Mouse (Mus musculus) liver, embryonic 13.5 days (tissue): ENCODE data around the gene Sema4f. TPM values are rescaled to one million over a fixed set of nuclear protein-coding genes. Genes with fewer than 3 reads are reported as not detected.

Experiments used
- ATAC-seq: fragments of 200-750 bp; cut with Nextera tagmentation; 2 replicates; pipeline ENCODE4 v1.8.0; 2017; ENCODE audit warnings: low read depth, mild to moderate bottlenecking, moderate number of reproducible peaks, moderate library complexity
- DNase-seq: peaks from one replicate; pipeline ENCODE4 v3.0.0; 2022
- H3K27ac ChIP-seq: fragments of 300-500 bp; sonication (generic); 2 replicates; pipeline ENCODE4 v1.5.1; 2015; ENCODE audit warnings: moderate library complexity, mild to moderate bottlenecking, inconsistent platforms
- H3K27me3 ChIP-seq: fragments of 300-500 bp; sonication (generic); 2 replicates; pipeline ENCODE4 v1.6.1; 2015; ENCODE audit warnings: mild to moderate bottlenecking, inconsistent platforms
- H3K36me3 ChIP-seq: fragments of 300-500 bp; sonication (generic); 2 replicates; pipeline ENCODE4 v1.6.1; 2015; ENCODE audit warnings: mild to moderate bottlenecking, inconsistent platforms
- H3K4me1 ChIP-seq: fragments of 300-500 bp; sonication (generic); replicated peaks from 2 replicates; pipeline ENCODE4 v1.6.1; 2015; ENCODE audit warnings: inconsistent platforms
- H3K4me2 ChIP-seq: fragments of 300-500 bp; sonication (generic); 2 replicates; pipeline ENCODE4 v1.6.1; 2015; ENCODE audit warnings: inconsistent platforms, mild to moderate bottlenecking, moderate library complexity
- H3K4me3 ChIP-seq: fragments of 300-500 bp; sonication (generic); replicated peaks from 2 replicates; pipeline ENCODE4 v1.5.1; 2015; ENCODE audit warnings: mild to moderate bottlenecking, inconsistent platforms
- H3K9ac ChIP-seq: fragments of 300-500 bp; sonication (generic); 2 replicates; pipeline ENCODE4 v1.6.1; 2015; ENCODE audit warnings: mild to moderate bottlenecking, inconsistent platforms
- H3K9me3 ChIP-seq: fragments of 300-500 bp; sonication (generic); replicated peaks from 2 replicates; pipeline ENCODE4 v1.6.1; 2016; ENCODE audit warnings: inconsistent platforms
- WGBS: fragments of 180-500 bp; shearing (Covaris S2); methylation state at CpG from one replicate; pipeline ENCODE4 v1.1.7; 2015; ENCODE audit not compliant: insufficient replicate concordance; 5-methylcytosine and 5-hydroxymethylcytosine counted together
- polyA plus RNA-seq: library from polyadenylated mRNA; unstranded; fragments of >200 nt; fragmentation: Nextera tagmentation; extraction: Ambion mirVana; gene quantifications from 2 replicates; pipeline ENCODE4 v1.2.1, GENCODE M21; 2015

The Sema4f gene
- polyA plus RNA-seq, result 0.05 TPM in 1 of 2 replicates, not detected in the other

DNA sequence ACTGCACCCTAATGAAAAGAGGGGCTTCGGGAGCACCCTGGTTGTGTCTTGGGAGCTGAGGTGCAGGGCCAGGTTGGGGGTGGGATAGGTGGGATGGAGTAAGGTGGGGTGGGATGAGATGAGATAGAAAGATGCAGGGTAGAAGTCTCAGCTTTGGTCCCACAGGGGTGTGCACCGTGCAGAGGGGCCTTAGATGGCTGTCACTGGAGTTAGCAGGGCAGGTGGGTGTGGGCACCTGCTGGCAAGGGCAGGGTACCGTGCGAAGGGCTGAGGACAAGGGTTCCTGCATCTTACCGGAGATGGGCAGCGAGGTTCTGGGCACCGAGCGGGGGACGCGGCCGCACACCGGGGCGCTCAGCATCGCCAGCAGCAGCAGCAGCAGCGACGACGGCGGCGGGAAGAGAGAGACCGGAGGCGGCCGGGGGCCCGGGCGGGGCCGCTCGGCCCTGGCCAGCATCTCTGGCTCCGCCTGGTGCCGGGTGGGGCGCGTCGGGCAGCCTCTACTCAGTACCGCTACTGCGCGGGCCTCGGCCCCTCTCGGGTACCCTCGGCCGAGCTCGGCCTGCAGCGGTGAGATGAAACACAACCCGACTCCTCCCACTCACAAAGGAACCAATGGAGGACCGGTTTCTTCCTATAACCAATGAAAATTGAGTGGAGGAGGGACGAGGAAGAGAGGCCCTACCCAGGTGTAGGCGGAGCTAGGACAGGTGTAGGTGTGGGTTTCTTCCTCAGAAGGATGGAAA is at the start of gene Sema4f:
Sema4f (minus strand) TSS at position 603 of the 746 bp plus-strand sequence.
- H3K27me3 ChIP-seq, result peaks cover 43% of the 10 kb centered on the region

DNA sequence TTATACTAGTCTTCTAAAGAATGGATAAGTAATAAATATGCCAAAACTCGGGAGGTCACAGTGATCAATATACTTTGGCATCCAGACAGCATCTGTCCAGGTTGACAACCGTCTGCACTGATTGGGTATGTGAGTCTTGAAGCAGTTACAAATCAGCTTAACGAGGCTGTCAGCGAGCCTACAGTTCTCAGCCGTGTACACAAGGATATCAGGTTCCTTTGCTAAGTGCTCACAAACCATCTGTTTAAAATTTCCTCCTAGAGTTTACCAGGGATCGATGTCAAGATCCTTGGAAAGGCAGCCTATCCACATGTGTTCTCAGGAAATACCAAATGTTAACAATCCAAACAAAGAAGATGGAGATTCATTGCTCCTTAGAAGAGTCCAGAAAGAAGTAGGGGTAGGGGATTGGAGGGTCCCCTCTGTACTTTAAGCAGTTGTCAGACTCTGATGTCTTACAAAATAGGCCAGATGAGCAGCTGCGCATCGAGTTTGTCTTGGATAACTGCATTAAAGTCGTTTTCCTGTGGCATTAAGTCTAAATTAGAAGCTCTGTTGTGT is 47.9 kb upstream of the Sema4f start:
- no peaks in the 10 kb centered on the region for H3K36me3 ChIP-seq
- no peak overlapping the region for H3K9ac ChIP-seq
- H3K4me2 ChIP-seq, result no peak overlapping the region
- no peaks in the 10 kb centered on the region for H3K9me3 ChIP-seq
- no peaks in the 10 kb centered on the region for H3K4me1 ChIP-seq
- DNase-seq (no peak), ATAC-seq (no peak)
- no peak overlapping the region for H3K27ac ChIP-seq
- WGBS, result 47% methylated on average over 9 of the region's 9 CpGs
- no peak overlapping the region for H3K4me3 ChIP-seq
- H3K27me3 ChIP-seq, result 0 out of 2 replicates have a peak, but pooled peaks cover 3% of the 10 kb centered on the region

More for the DNA sequence above, at the start of gene Sema4f:
- peak within 1 kb of the TSS; percentile 63 for H3K4me2 ChIP-seq
- no peak within 1 kb of the TSS for H3K9ac ChIP-seq
- WGBS, result 4% methylated on average over 42 of the region's 44 CpGs
- ATAC-seq (peak; percentile 62), DNase-seq (no peak)
- peaks cover 7% of the 10 kb centered on the region for H3K4me1 ChIP-seq
- H3K9me3 ChIP-seq, result no peaks in the 10 kb centered on the region
- peak within 1 kb of the TSS; percentile 44 for H3K4me3 ChIP-seq
- no peaks in the 10 kb centered on the region for H3K36me3 ChIP-seq
- no peak within 1 kb of the TSS for H3K27ac ChIP-seq

- no peaks in the 10 kb centered on the region for H3K4me1 ChIP-seq
- peak; percentile 14 for DNase-seq
- H3K9me3 ChIP-seq, result no peaks in the 10 kb centered on the region
- H3K4me2 ChIP-seq, result no peak overlapping the region
- no peak overlapping the region for H3K9ac ChIP-seq
- peaks cover 10% of the 10 kb centered on the region for H3K27me3 ChIP-seq
- H3K36me3 ChIP-seq, result no peaks in the 10 kb centered on the region
- no peak for ATAC-seq
- no peak overlapping the region for H3K4me3 ChIP-seq
- H3K27ac ChIP-seq, result no peak overlapping the region
- WGBS, result 12% methylated on average over 5 of the region's 5 CpGs
Observed at GRCm38 (mm10) chr6:82971031-82971430, 31.5 kb upstream of the Sema4f start.

DNA sequence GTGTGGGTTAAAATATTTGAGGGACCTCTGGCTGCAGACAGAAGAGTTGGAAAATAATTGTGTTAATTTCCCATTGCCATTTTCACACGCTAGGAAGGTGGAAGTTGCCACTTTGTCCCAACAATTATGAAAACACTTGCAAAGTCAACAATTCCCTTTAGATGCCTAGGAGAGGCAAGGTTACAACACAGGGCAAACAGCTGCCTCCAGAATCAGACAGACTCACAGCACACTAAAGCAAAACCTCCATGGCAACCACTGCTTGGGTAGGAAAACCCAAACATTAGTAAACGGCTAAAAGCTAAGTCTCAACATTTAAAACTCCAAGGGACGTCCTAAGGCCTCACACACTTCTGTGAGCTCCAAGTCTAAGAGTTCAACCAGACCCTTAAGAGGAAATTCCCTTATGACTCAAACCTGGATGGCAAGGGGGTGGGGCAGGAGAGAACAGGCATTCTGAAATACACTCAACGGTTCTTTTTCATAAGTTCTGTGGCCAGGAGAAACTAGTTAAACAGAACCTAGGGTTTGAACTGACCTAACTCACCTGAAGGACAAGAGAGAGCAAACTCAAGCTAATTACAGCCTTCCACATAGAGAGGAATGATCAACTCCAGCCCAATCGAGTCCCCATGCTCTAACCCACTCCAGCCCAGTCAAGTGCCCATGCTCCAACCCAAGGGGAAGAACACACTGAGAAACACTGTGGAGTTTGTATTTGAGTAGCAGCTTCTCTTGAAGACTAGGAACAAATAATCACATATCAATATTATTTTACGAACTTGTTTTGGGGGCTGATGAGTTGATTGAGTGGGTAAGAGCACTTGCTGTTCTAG is 29.9 kb upstream of the Sema4f start:
- H3K4me3 ChIP-seq, result no peak overlapping the region
- peaks cover 10% of the 10 kb centered on the region for H3K27me3 ChIP-seq
- H3K9me3 ChIP-seq, result no peaks in the 10 kb centered on the region
- ATAC-seq, result no peak
- H3K9ac ChIP-seq, result no peak overlapping the region
- 46% methylated on average over 6 of the region's 6 CpGs for WGBS
- no peak for DNase-seq
- H3K27ac ChIP-seq, result no peak overlapping the region
- no peak overlapping the region for H3K4me2 ChIP-seq
- no peaks in the 10 kb centered on the region for H3K4me1 ChIP-seq
- no peaks in the 10 kb centered on the region for H3K36me3 ChIP-seq

GRCm38 (mm10) chr6:82961664-82962063 is 22.1 kb upstream of the Sema4f start:
- no peak overlapping the region for H3K9ac ChIP-seq
- ATAC-seq, result no peak

DNA sequence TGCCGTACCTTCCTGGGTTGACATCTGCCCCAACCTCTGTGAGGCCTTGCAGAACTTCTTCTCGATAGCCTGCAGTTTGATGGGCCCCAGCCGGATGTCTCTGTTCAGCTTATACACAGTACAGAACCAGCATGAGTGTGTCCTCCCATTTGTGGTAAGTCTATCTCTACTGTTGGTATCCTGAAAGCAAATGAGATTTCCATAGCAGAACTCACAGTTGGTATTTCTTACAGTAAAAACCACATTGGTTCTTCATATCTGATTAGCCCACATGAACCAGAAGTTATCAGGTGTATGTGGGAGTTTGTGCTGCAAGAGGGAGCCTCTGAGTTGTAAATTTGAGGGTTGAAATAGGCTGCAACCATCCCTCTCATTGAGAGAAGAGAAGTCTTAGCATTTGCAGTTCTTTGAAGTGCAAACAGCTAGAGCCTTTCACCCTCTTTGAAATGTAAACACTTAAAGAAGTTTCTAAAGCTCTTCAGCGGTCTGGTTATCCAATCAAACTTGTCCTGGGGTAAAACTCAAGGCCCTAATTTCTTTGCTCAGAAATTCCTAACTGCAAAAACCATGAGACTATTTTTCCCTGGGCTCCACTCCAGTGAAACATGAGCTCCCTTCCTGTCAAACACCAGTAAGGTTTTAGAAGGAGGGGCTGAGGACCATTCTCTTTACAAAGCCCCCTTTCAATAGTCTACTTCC is 17.1 kb upstream of the Sema4f start:
- no peak for ATAC-seq
- Histone ChIP-seq H3K9ac (no peak overlapping the region), H3K27ac (no peak overlapping the region), H3K4me1 (no peaks in the 10 kb centered on the region), H3K36me3 (no peaks in the 10 kb centered on the region), H3K27me3 (no peaks in the 10 kb centered on the region), H3K4me3 (no peak overlapping the region), H3K4me2 (no peak overlapping the region), H3K9me3 (no peaks in the 10 kb centered on the region)
- whole genome bisulfite sequencing, result 25% methylated on average over 4 of the region's 4 CpGs
- DNase-seq, result no peak

More at GRCm38 (mm10) chr6:82961664-82962063, 22.1 kb upstream of the Sema4f start:
- Histone ChIP-seq H3K27ac (no peak overlapping the region), H3K9me3 (no peaks in the 10 kb centered on the region), H3K4me2 (no peak overlapping the region), H3K4me1 (no peaks in the 10 kb centered on the region), H3K4me3 (no peak overlapping the region), H3K27me3 (no peaks in the 10 kb centered on the region), H3K36me3 (no peaks in the 10 kb centered on the region)
- WGBS, result 50% methylated on average over 1 of the region's 1 CpGs
- no peak for DNase-seq

GRCm38 (mm10) chr6:82946651-82947050 is 7.1 kb upstream of the Sema4f start, which contains the start of gene M1ap:
Gene M1ap (plus strand): TSS chr6:82946902.
- Histone ChIP-seq H3K36me3 (no peaks in the 10 kb centered on the region), H3K4me3 (no peak within 1 kb of the TSS), H3K27ac (no peak within 1 kb of the TSS), H3K9me3 (no peaks in the 10 kb centered on the region), H3K4me1 (no peaks in the 10 kb centered on the region), H3K4me2 (no peak within 1 kb of the TSS), H3K27me3 (peaks cover 3% of the 10 kb centered on the region; the same call in 1 of the 2 replicates), H3K9ac (no peak within 1 kb of the TSS)
- ATAC-seq (no peak), DNase-seq (peak; percentile 27)
- 62% methylated on average over 14 of the region's 14 CpGs for WGBS

GRCm38 (mm10) chr6:82945750-82946149 is 6.2 kb upstream of the Sema4f start:
- no peaks in the 10 kb centered on the region for H3K36me3 ChIP-seq
- no peak overlapping the region for H3K4me2 ChIP-seq
- H3K9ac ChIP-seq, result no peak overlapping the region
- H3K4me1 ChIP-seq, result no peaks in the 10 kb centered on the region
- WGBS, result 45% methylated on average over 6 of the region's 6 CpGs
- no peak for ATAC-seq
- no peak overlapping the region for H3K4me3 ChIP-seq
- H3K27ac ChIP-seq, result no peak overlapping the region
- peaks cover 5% of the 10 kb centered on the region for H3K27me3 ChIP-seq
- no peak for DNase-seq
- no peaks in the 10 kb centered on the region for H3K9me3 ChIP-seq

DNA sequence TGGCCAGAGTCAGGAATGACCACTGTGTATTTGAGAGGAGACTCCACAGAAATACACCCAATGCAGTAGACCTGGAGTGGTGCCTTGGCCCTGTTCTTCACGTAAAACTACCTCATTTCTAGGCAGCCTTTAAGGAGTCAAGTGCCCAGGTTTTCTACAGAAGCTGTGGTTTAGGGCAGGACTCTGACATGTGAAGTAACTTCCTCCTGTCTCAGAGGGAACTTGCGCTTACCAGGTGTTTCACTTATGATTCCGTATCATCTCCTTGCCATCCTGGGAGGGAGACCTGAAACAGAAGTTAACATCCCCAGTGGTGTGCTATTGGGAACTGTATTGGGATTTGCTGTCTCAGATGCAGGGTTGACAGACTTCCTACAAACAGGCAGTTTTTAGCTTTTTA is 1.2 kb upstream of the Sema4f start:
- no peaks in the 10 kb centered on the region for H3K36me3 ChIP-seq
- WGBS, result 16% methylated on average over 3 of the region's 3 CpGs
- H3K27ac ChIP-seq, result no peak overlapping the region
- DNase-seq (no peak), ATAC-seq (no peak)
- no peak overlapping the region for H3K4me2 ChIP-seq
- H3K9ac ChIP-seq, result no peak overlapping the region
- peaks cover 43% of the 10 kb centered on the region for H3K27me3 ChIP-seq
- no peaks in the 10 kb centered on the region for H3K9me3 ChIP-seq
- peaks cover 7% of the 10 kb centered on the region for H3K4me1 ChIP-seq
- H3K4me3 ChIP-seq, result no peak overlapping the region

DNA sequence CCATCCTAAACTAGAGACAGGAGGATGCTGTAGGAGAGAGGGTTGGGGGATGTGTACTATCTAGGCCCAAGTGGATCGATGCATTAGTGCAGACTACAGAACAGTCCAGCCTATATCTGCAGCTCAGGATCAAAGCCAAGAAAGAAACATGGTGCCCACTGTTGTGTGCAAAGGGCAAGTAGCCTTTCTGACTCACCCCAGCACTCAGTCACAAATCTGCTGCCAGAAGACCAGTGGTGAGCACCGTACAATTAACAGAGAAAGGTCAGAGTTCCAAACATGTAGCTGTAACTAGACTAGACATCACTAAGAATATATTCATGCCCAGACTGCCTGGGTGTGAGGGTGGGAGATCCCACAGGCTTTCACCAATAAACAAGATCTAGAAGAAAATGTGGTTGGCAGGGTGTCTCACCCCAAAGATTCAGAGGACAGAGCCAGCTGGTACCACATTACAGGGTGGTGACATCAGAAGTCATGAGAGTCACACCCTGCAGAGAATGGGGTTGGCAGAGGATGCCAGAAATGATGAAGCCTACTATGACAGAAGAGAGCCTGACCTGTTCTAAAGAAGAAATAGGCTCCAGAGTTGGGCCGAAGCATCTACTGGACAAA is 4.8 kb downstream of the Sema4f start:
- Histone ChIP-seq H3K4me1 (peaks cover 6% of the 10 kb centered on the region), H3K9ac (no peak overlapping the region), H3K9me3 (no peaks in the 10 kb centered on the region), H3K4me2 (no peak overlapping the region), H3K27ac (no peak overlapping the region), H3K36me3 (no peaks in the 10 kb centered on the region), H3K4me3 (no peak overlapping the region), H3K27me3 (peaks cover 47% of the 10 kb centered on the region)
- WGBS, result 76% methylated on average over 3 of the region's 3 CpGs
- DNase-seq, result no peak
- ATAC-seq, result no peak
